Mouse (Mus musculus) heart, adult 9 months (tissue): ENCODE results near the gene Il1rn.

Source experiments
- DNase-seq, 2 experiments: peaks; one replicate each; pipeline ENCODE4 v3.0.0; 2022; ENCODE audit warnings: low spot score in 2 of 2

Gene Il1rn

GRCm38 (mm10) chr2:24336545-24336944, at the start of gene Il1rn:
TSS of gene Il1rn (plus strand) at chr2:24336853.
- DNase-seq, result no peak

- no peak for DNase-seq
These were observed 45.8 kb upstream of the Il1rn start, which contains the start of gene Il1f10 for GRCm38 (mm10) chr2:24290896-24291295. TSS of gene Il1f10 (plus strand) at chr2:24291196.

DNA sequence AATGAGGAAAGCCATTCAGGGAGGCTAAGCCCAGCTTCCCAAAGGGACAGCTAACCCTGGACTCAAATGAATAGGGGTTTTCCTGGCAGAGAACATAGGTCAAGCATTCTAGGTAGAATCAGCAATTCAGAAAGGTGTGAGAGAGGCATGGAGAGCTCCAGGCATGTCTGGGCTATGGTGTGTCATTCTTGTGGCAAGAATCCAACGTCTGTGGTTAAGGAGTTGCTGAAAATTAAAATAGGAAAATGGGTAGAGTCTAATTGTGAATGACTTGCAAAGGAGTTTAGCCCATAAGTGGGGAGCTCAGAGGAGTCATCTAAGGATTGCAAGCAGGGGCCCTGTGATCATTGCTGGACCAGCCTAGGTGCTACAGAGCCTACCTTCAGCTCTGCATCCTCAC, 42.0 kb upstream of the Il1rn start:
- no peak for DNase-seq

GRCm38 (mm10) chr2:24296837-24297236, 39.8 kb upstream of the Il1rn start:
- DNase-seq, result no peak

- DNase-seq, result peak in 1 of 2 experiments; percentile 2
These were observed 25.2 kb upstream of the Il1rn start for GRCm38 (mm10) chr2:24311302-24312001.

- DNase-seq, result no peak
These were observed 19.7 kb upstream of the Il1rn start for GRCm38 (mm10) chr2:24316919-24317318.

DNA sequence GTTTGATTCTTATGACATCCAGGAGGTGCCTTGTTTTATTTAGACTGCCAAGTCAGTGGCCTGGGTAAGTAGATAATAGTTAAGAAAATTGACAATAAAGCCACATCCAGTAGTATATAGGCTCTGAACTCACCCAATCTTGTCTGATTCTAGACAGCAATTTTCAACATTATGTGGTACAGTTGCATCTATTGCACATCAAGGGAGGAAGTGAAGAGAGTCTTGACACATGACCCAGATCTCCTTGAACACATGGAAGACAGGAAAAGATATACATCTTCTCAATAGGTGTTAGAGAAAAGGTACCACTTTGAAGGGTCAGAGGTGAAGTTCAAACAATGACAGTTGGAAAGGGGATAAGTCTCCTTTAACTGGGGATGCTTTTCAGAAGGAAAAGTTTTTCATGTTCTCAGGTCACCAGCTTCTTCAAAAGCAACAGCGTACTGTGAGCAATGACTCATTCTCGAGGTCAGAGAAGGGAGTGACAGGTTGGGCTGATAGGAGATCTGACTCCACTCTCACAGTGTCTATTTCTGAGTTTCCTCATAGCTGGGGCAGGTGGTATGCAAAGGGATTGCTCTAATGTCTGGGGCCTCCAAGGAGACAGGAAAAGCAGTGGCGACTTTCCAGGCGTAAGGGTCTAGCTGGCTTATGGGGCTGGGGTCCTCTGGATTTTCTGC, 18.6 kb upstream of the Il1rn start:
- DNase-seq, result no peak

DNA sequence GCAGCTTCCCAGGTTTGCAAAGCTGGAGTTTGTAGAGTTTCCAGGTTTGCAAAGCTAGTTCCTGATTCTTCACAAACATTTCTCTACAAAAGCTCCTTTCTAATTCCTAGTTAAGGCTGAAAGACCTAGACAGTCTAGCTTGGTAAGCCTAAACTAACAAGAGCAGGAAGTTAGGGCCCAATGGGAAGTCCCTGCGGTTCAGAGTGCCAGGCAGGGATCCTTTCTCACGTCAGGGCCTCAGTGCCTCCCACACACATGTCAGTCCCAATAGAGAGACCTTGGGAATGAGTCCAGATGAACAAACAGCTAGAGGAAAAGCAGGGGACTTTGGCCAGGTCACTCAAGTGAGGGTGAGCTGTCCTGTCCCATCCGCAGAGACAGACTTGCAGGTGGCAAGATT, 1.3 kb upstream of the Il1rn start:
- no peak for DNase-seq

GRCm38 (mm10) chr2:24341395-24341885, 4.8 kb downstream of the Il1rn start:
- DNase-seq, result no peak

DNA sequence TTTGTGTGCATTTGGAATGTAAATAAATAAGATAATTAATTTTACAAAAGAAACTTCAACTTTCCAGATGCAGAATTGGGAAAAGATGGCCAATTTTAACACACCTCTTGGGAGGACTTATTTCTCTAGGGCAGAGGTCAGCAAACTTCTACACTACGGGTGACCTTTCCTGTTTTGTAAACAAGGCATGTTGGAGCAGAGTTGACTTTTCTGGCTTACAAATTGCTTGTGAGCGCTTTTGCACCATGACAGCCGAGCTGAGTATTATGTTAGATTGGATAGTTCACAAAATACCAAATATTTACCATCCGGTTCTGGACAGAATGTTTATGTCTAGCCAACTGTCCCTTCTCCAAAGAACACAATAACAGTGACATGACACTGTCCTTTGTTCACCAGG, 8.0 kb downstream of the Il1rn start:
- no peak for DNase-seq

GRCm38 (mm10) chr2:24345056-24345455, 8.4 kb downstream of the Il1rn start:
- no peak for DNase-seq

DNA sequence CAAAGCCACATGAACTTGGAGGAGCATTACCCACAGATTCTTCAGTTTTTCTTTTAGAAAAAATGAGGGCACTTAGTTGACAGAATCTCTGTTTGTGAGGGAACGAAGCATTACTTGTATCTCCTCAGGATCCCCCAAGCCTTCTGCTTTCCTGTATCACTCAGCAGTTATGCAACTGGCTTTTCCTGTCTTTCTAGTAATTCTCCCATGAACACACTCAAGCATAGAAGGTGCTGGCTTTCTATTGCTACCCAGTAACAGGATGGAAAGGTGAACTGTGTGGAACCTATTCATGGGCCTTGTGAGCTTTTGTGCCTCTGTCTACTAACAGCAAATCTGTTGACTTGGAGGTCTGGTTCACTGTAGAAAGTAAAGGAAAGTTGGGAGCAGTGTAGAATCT, 11.3 kb downstream of the Il1rn start:
- DNase-seq, result no peak

DNA sequence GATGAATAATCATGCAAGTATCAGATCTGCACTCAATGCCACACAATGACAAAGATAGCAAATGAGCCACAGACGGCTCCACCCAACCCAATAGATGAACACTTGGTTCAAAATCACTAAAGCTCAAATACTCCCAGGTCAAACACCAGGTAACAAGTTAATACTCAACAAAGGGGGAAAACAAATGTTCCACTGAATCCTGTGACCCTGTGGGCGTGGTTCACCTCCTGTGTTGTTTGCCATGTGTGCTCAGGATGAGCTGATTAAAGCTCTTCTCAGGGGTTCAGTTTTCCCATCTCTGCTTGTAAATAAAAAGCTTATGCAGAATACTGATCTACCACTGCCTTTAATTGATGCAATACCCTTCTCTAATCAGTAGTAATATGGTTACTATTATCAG, 14.5 kb downstream of the Il1rn start:
- DNase-seq, result no peak

GRCm38 (mm10) chr2:24353042-24353441, 16.4 kb downstream of the Il1rn start:
- no peak for DNase-seq

GRCm38 (mm10) chr2:24357642-24358041, 21.0 kb downstream of the Il1rn start:
- no peak for DNase-seq

- no peak for DNase-seq
These were observed 22.7 kb downstream of the Il1rn start for GRCm38 (mm10) chr2:24359347-24359746.

GRCm38 (mm10) chr2:24363818-24364217, 27.2 kb downstream of the Il1rn start:
- no peak for DNase-seq

DNA sequence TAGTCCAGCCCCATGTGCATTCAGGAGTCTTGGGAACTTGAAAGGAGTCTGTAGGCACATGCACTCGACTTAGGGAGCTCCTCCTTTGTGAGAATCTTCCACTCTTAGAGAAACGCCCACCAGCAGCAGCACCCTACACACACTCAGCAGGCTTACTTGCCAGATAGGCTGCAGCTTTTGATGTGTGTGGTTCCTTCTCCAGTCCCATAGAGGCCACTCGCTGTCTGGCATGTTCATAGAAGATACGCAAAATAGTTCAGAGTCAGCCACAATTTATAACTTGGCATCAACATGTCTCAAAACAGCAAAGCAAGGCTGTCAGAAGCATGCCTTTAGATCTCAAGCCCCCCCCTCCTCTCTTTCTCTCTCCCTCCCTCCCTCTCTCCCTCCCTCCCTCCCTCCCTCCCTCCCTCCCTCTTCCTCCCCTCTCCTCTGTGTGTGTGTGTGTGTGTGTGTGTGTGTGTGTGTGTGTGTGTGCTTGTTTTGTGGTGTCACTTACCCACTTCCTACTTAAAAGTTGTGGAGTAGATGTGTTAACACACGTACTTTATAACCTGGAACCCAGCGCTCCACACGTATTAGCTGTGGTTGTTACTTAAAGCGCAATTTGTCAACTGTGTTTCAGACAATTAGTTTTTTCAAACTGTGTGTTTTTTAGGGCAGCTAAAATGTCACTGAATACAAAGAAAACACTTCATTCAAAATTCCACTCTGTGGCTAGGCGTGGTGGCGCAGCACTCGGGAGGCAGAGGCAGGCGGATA, 29.7 kb downstream of the Il1rn start:
- no peak for DNase-seq

GRCm38 (mm10) chr2:24367030-24367894, 30.6 kb downstream of the Il1rn start, which contains the start of gene Psd4:
TSS of gene Psd4 (plus strand) at chr2:24367580.
- DNase-seq, result peak; percentile 27 to 44

- no peak for DNase-seq
These were observed 31.2 kb downstream of the Il1rn start for GRCm38 (mm10) chr2:24367895-24368261.

GRCm38 (mm10) chr2:24378747-24379450, 42.2 kb downstream of the Il1rn start:
- no peak for DNase-seq
